In the genomic region with DNA sequence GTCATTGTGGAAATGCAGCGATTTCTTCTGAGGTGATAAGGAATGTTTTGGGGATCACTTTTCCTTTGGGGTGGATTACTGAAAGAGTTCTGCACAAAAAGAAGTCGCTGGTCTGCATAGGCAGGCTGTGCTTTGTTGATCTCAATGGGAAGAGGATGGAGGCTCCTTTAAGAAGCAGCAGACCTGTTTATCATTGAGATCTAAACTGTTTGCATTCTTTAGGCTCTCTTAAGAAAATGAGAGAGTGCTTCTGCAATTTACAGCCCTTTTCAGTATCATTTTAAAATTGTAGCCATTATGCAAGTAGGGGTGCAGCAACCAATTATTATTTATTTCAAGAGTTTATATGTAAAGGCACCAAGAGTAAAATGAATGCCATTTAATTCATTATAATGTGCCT, we compare ENCODE assay signal across 13 mouse cellular contexts. TPM values are rescaled to one million over a fixed set of nuclear protein-coding genes. Genes with fewer than 3 reads are reported as not detected.
A peak's percentile ranks its signal among the peaks of the same experiment; 100 is the strongest.
DNase-seq lines count a peak whose midpoint lies in the region; ATAC-seq and TF ChIP-seq lines count a peak whose summit lies in the region.
"Had no signal": no experiment of that assay in that cellular context is flagged by ENCODE, and none has a peak within 500 bp of the region (broad histone marks: within the 10 kb centered on the region; RNA-seq: fewer than 3 reads in every experiment).

No protein-coding gene starts in this region.

- H3K79me2 ChIP-seq in MEL (ENCODE audit: control insufficient read depth, insufficient read depth, low read length, poor library complexity), result peaks cover 8% of the 10 kb centered on the region

- ATAC-seq in kidney, embryonic 14.5 days (ENCODE audit: low FRiP score, low TSS enrichment), result no peak
- ATAC-seq in forebrain, embryonic 14.5 days, result no peak
- no peak for ATAC-seq in liver, postnatal 0 days

- peak overlapping the region; percentile 57 for H3K4me2 ChIP-seq in kidney, embryonic 14.5 days (replicated peaks; ENCODE audit: low read depth, low read length)
- H3K4me2 ChIP-seq in forebrain, embryonic 14.5 days (ENCODE audit: low read length), result peak overlapping the region; percentile 56
- H3K4me2 ChIP-seq in liver, postnatal 0 days (ENCODE audit: low read depth, low read length), result peak overlapping the region; percentile 81; the same call in 1 of the 2 replicates

- H3K4me1 ChIP-seq in kidney, embryonic 14.5 days (ENCODE audit: control insufficient read depth, insufficient read depth, low read length), result no peaks in the 10 kb centered on the region
- peaks cover 6 to 10% of the 10 kb centered on the region in 2 experiments for H3K4me1 ChIP-seq in MEL (ENCODE audit: control insufficient read depth in 1 of 2, insufficient read depth in 2 of 2, low read length in 2 of 2)
- no peaks in the 10 kb centered on the region for H3K4me1 ChIP-seq in forebrain, embryonic 14.5 days (ENCODE audit: control insufficient read depth, insufficient read depth, low read length)
- H3K4me1 ChIP-seq in liver, postnatal 0 days (ENCODE audit: insufficient read depth), result peaks cover 6% of the 10 kb centered on the region
- no peaks in the 10 kb centered on the region for H3K4me1 ChIP-seq in cerebellum, adult 2 months (ENCODE audit: control insufficient read depth, insufficient read depth, low read length)

- TF ChIP-seq CTCF in MEL (IDR thresholded peaks at IDR 0.05 in 2 of 3, conservative IDR thresholded peaks at IDR 0.05 in 1 of 3; ENCODE audit: control insufficient read depth in 1 of 3, insufficient read depth in 1 of 3, low read depth in 2 of 3, low read length in 3 of 3, poor library complexity in 1 of 3, severe bottlenecking in 1 of 3), result no peak
- TF ChIP-seq CTCF in liver, postnatal 0 days (IDR thresholded peaks at IDR 0.05; ENCODE audit: low read depth), result no peak
- no peak for TF ChIP-seq CTCF in cerebellum, adult 2 months (IDR thresholded peaks at IDR 0.05; ENCODE audit: borderline replicate concordance, insufficient read depth, low read depth, low read length)

- TF ChIP-seq EP300 in MEL (IDR thresholded peaks at IDR 0.05; ENCODE audit: low read depth in 1 of 2, low read length in 2 of 2), result peak in 1 of 2 experiments; percentile 69; a peak in 2 of 4 replicates
- no peak for TF ChIP-seq EP300 in liver, postnatal 0 days (IDR thresholded peaks at IDR 0.05; ENCODE audit: low read depth)

- H3K4me3 ChIP-seq in kidney, embryonic 14.5 days (ENCODE audit: low read length), result no peak overlapping the region; the same call in 1 of the 2 replicates
- peak overlapping the region; percentile 88 for H3K4me3 ChIP-seq in MEL (ENCODE audit: control insufficient read depth in 1 of 2, insufficient read depth in 1 of 2, low read depth in 2 of 2, low read length in 2 of 2)
- H3K4me3 ChIP-seq in forebrain, embryonic 14.5 days (ENCODE audit: low read depth, low read length), result peak overlapping the region; percentile 49
- H3K4me3 ChIP-seq in liver, postnatal 0 days (ENCODE audit: low read depth, low read length), result no peak overlapping the region
- H3K4me3 ChIP-seq in cerebellum, adult 2 months (replicated peaks; ENCODE audit: insufficient read depth, low read depth, low read length), result no peak overlapping the region

- H3K9ac ChIP-seq in kidney, embryonic 14.5 days (ENCODE audit: low read depth, low read length), result no peak overlapping the region
- peak overlapping the region; percentile 89 for H3K9ac ChIP-seq in MEL (ENCODE audit: control insufficient read depth, low read depth, low read length, poor library complexity, severe bottlenecking)
- H3K9ac ChIP-seq in forebrain, embryonic 14.5 days (ENCODE audit: low read length), result no peak overlapping the region
- no peak overlapping the region for H3K9ac ChIP-seq in liver, postnatal 0 days (replicated peaks)

- no peak for DNase-seq in kidney, adult 8-10 months
- DNase-seq in MEL (ENCODE audit: low read depth, low spot score), result peak; percentile 70
- DNase-seq in forebrain, embryonic 14.5 days (ENCODE audit: low spot score), result no peak
- DNase-seq in liver, postnatal 0 days, result no peak
- no peak for DNase-seq in thymus, postnatal 10 days (ENCODE audit: low spot score in 2 of 2)
- DNase-seq in adrenal gland, postnatal 14 days, result no peak
- DNase-seq in cerebellum, adult 2 months, result no peak
- DNase-seq: adrenal gland, postnatal 10 days; cerebellum, postnatal 25 days; heart, postnatal 36 days; right cerebral cortex, postnatal 14 days had no signal

- 41% methylated on average over 2 of the region's 2 CpGs for WGBS in kidney, embryonic 14.5 days
- WGBS in forebrain, embryonic 14.5 days, result 30% methylated on average over 2 of the region's 2 CpGs
- WGBS in liver, postnatal 0 days (ENCODE audit: insufficient replicate concordance), result 42% methylated on average over 2 of the region's 2 CpGs
- WGBS in cerebellum, adult 2 months, result 76% methylated on average over 2 of the region's 2 CpGs

- no peaks in the 10 kb centered on the region for H3K36me3 ChIP-seq in kidney, embryonic 14.5 days (ENCODE audit: control insufficient read depth, insufficient read depth, low read length)
- H3K36me3 ChIP-seq in MEL (ENCODE audit: control insufficient read depth in 1 of 2, insufficient read depth in 2 of 2, low read length in 2 of 2), result peaks cover 0 to 15% of the 10 kb centered on the region in 2 experiments; a peak in 2 of 4 replicates
- no peaks in the 10 kb centered on the region for H3K36me3 ChIP-seq in forebrain, embryonic 14.5 days (ENCODE audit: control insufficient read depth, insufficient read depth, low read length)
- no peaks in the 10 kb centered on the region for H3K36me3 ChIP-seq in liver, postnatal 0 days (replicated peaks; ENCODE audit: insufficient read depth, low read length)

- H3K27me3 ChIP-seq in kidney, embryonic 14.5 days (ENCODE audit: control insufficient read depth, insufficient read depth, low read length), result no peaks in the 10 kb centered on the region
- no peaks in the 10 kb centered on the region for H3K27me3 ChIP-seq in MEL (ENCODE audit: control insufficient read depth in 1 of 2, insufficient read depth in 2 of 2, low read length in 2 of 2)
- no peaks in the 10 kb centered on the region for H3K27me3 ChIP-seq in forebrain, embryonic 14.5 days (replicated peaks; ENCODE audit: control insufficient read depth, insufficient read depth, low read length)
- 0 out of 2 replicates have a peak, but pooled peaks cover 6% of the 10 kb centered on the region for H3K27me3 ChIP-seq in liver, postnatal 0 days (ENCODE audit: insufficient read depth, low read length)
- H3K27me3 ChIP-seq in cerebellum, adult 2 months (ENCODE audit: control insufficient read depth, insufficient read depth, low read length), result no peaks in the 10 kb centered on the region

- no peak for TF ChIP-seq POLR2A in MEL (IDR thresholded peaks at IDR 0.05; ENCODE audit: control insufficient read depth in 1 of 2, insufficient read depth in 1 of 2, low read depth in 1 of 2, low read length in 2 of 2, poor library complexity in 1 of 2)
- no peak for TF ChIP-seq POLR2A in cerebellum, adult 2 months (IDR thresholded peaks at IDR 0.05; ENCODE audit: borderline replicate concordance, insufficient read depth, low read length)

- H3K27ac ChIP-seq in kidney, embryonic 14.5 days (ENCODE audit: low read depth, low read length), result no peak overlapping the region
- H3K27ac ChIP-seq in MEL (ENCODE audit: control insufficient read depth, low read depth, low read length), result peak overlapping the region; percentile 72
- H3K27ac ChIP-seq in forebrain, embryonic 14.5 days (ENCODE audit: low read depth, low read length), result no peak overlapping the region
- H3K27ac ChIP-seq in liver, postnatal 0 days (ENCODE audit: low read depth), result no peak overlapping the region
- H3K27ac ChIP-seq in cerebellum, adult 2 months (ENCODE audit: insufficient read depth, low read length), result no peak overlapping the region

- H3K9me3 ChIP-seq in kidney, embryonic 14.5 days (ENCODE audit: control insufficient read depth, low read length), result no peaks in the 10 kb centered on the region
- no peaks in the 10 kb centered on the region for H3K9me3 ChIP-seq in MEL (replicated peaks; ENCODE audit: insufficient read depth, low read length)
- H3K9me3 ChIP-seq in forebrain, embryonic 14.5 days (replicated peaks; ENCODE audit: control insufficient read depth, low read length), result no peaks in the 10 kb centered on the region
- H3K9me3 ChIP-seq in liver, postnatal 0 days (ENCODE audit: low read length), result no peaks in the 10 kb centered on the region
- H3K9me3 ChIP-seq: megakaryocyte, embryonic 14.5 days had no signal

- peak; percentile 0; the same call in 1 of the 2 replicates for TF ChIP-seq RAD21 in MEL (IDR thresholded peaks at IDR 0.05; ENCODE audit: low read depth, low read length)

TF ChIP-seq in MEL, 35 proteins besides CTCF, POLR2A, EP300 and RAD21 (continues in another document):
- TF ChIP-seq ETS1 (IDR thresholded peaks at IDR 0.05; ENCODE audit: low read depth, low read length), result peak; percentile 43; the same call in 1 of the 2 replicates
- no peak for TF ChIP-seq USF2 (IDR thresholded peaks at IDR 0.05; ENCODE audit: borderline replicate concordance in 1 of 2, insufficient read depth in 1 of 2, low read depth in 1 of 2, low read length in 2 of 2)
- no peak for TF ChIP-seq SIN3A (IDR thresholded peaks at IDR 0.05; ENCODE audit: low read length)
- no peak for TF ChIP-seq KAT2A (conservative IDR thresholded peaks at IDR 0.05; ENCODE audit: low read depth, low read length)
- TF ChIP-seq TBP (IDR thresholded peaks at IDR 0.05; ENCODE audit: low read depth, low read length), result no peak; the same call in 1 of the 2 replicates
- TF ChIP-seq MYB (IDR thresholded peaks at IDR 0.05; ENCODE audit: low read depth, low read length), result peak; percentile 63
- 0 out of 2 replicates have a peak, but pooled peaks have one; percentile 3 for TF ChIP-seq TCF12 (IDR thresholded peaks at IDR 0.05; ENCODE audit: low read depth, low read length)
- peak; percentile 89 for TF ChIP-seq GATA1 (IDR thresholded peaks at IDR 0.05; ENCODE audit: low read depth, low read length)
- no peak for TF ChIP-seq HCFC1 (IDR thresholded peaks at IDR 0.05; ENCODE audit: low read depth, low read length)
- no peak for TF ChIP-seq TAL1 (IDR thresholded peaks at IDR 0.05; ENCODE audit: low read length)
- TF ChIP-seq GABPA (IDR thresholded peaks at IDR 0.05; ENCODE audit: low read depth, low read length), result no peak
- TF ChIP-seq ZC3H11A (IDR thresholded peaks at IDR 0.05; ENCODE audit: low read depth, low read length), result no peak
- TF ChIP-seq ELF1 (IDR thresholded peaks at IDR 0.05; ENCODE audit: low read depth, low read length), result no peak

RNA-seq across cellular contexts. Expression of a gene that starts 2.1 kb away (rescaled TPM):
- 28.0 and 41.5 TPM in 2 replicates for polyA plus RNA-seq in kidney, embryonic 14.5 days (2014; fragmentation: Nextera tagmentation; extraction: Ambion mirVana)
- 16.0 and 18.6 TPM in 2 replicates for total RNA-seq in MEL (2012; rRNA removed)
- polyA plus RNA-seq in MEL (2012; ENCODE audit: insufficient read depth in 1 of 2, insufficient read length in 2 of 2, low read depth in 1 of 2, low replicate concordance in 2 of 2, missing spikeins in 1 of 2), result 10 to 100 TPM in 1 of 2 experiments, not detected in 1; 37.7 TPM
- 38.7 and 43.9 TPM in 2 replicates for polyA plus RNA-seq in forebrain, embryonic 14.5 days (2014; fragmentation: Nextera tagmentation; extraction: Ambion mirVana)
- 9.0 and 9.7 TPM in 2 replicates for polyA plus RNA-seq in liver, postnatal 0 days (2015; fragmentation: Nextera tagmentation; extraction: Ambion mirVana)
- 52.2 and 54.6 TPM in 2 replicates for total RNA-seq in adrenal gland, postnatal 14 days (2021)
- 16.3 and 18.0 TPM in 2 replicates for polyA plus RNA-seq in cerebellum, adult 2 months (2012; rRNA removed)

Comparison
In these comparisons a context has a peak if more than half of its experiments do, and no peak if none do; other contexts are left out.
1. H3K4me3 ChIP-seq: peak in MEL (2 of 2) and forebrain, embryonic 14.5 days (single experiment); none in kidney, embryonic 14.5 days (single experiment), liver, postnatal 0 days (single experiment) and cerebellum, adult 2 months (single experiment).
2. Peak in every context shown above with its lines, with median percentiles within 50 percentile points of each other: H3K4me2 ChIP-seq.